Mouse (Mus musculus) stomach, postnatal 0 days (tissue): ENCODE data around the gene Rad51b. TPM values are rescaled to one million over a fixed set of nuclear protein-coding genes. Genes with fewer than 3 reads are reported as not detected.
A peak's percentile ranks its signal among the peaks of the same experiment; 100 is the strongest.

Experiments
- ATAC-seq: fragments of 200-750 bp; cut with Nextera tagmentation; 2 replicates; pipeline ENCODE4 v1.8.0; 2017; ENCODE audit not compliant: low FRiP score, low TSS enrichment
- DNase-seq: peaks from one replicate; pipeline ENCODE4 v3.0.0-alpha.2; 2016; ENCODE audit warnings: low spot score
- H3K27ac ChIP-seq: fragments of 300-500 bp; sonication (generic); replicated peaks from 2 replicates; pipeline ENCODE4 v1.5.1; 2014; ENCODE audit warnings: mild to moderate bottlenecking, control low read depth
- H3K27me3 ChIP-seq: fragments of 300-500 bp; sonication (generic); 2 replicates; pipeline ENCODE4 v1.6.1; 2014; ENCODE audit warnings: low read length; ENCODE audit not compliant: control insufficient read depth, insufficient read depth
- H3K36me3 ChIP-seq: fragments of 300-500 bp; sonication (generic); 2 replicates; pipeline ENCODE4 v1.6.1; 2014; ENCODE audit warnings: low read length, mixed read lengths; ENCODE audit not compliant: control insufficient read depth, insufficient read depth
- H3K4me1 ChIP-seq: fragments of 300-500 bp; sonication (generic); replicated peaks from 2 replicates; pipeline ENCODE4 v1.6.1; 2014; ENCODE audit warnings: antibody characterized with exemption; ENCODE audit not compliant: control insufficient read depth, insufficient read depth
- H3K4me2 ChIP-seq: fragments of 300-500 bp; sonication (generic); replicated peaks from 2 replicates; pipeline ENCODE4 v1.6.1; 2014; ENCODE audit warnings: low read depth, mild to moderate bottlenecking, control low read depth, moderate library complexity
- H3K4me3 ChIP-seq: fragments of 300-500 bp; sonication (generic); 2 replicates; pipeline ENCODE4 v1.5.1; 2014; ENCODE audit warnings: low read depth, low read length, control low read depth
- H3K9ac ChIP-seq: fragments of 300-500 bp; sonication (generic); 2 replicates; pipeline ENCODE4 v1.6.1; 2014; ENCODE audit warnings: mild to moderate bottlenecking, low read length, control low read depth, mixed read lengths
- H3K9me3 ChIP-seq: fragments of 300-500 bp; sonication (generic); 2 replicates; pipeline ENCODE4 v1.6.1; 2016; ENCODE audit warnings: low read length; ENCODE audit not compliant: control insufficient read depth
- CTCF ChIP-seq: IDR thresholded peaks from 2 replicates; pipeline ENCODE4 v1.5.1; 2016; ENCODE audit warnings: antibody characterized with exemption, low read depth, mild to moderate bottlenecking, moderate library complexity
- EP300 ChIP-seq: optimal IDR thresholded peaks from 2 replicates; pipeline ENCODE3; 2016; ENCODE audit warnings: antibody characterized with exemption
- WGBS: fragments of 180-500 bp; shearing (Covaris S2); extraction: QIAGEN DNeasy Blood & Tissue Kit; methylation state at CpG from one replicate; pipeline ENCODE4 v1.1.7; 2014; 5-methylcytosine and 5-hydroxymethylcytosine counted together
- polyA plus RNA-seq: library from polyadenylated mRNA; unstranded; fragments of >200 nt; fragmentation: Nextera tagmentation; extraction: Ambion mirVana; gene quantifications from 2 replicates; pipeline ENCODE4 v1.2.1, GENCODE M21; 2015

Gene Rad51b
- polyA plus RNA-seq, 1 experiment from 2014 or later: 2.0 TPM

- Histone ChIP-seq H3K9ac (no peak overlapping the region), H3K4me3 (no peak overlapping the region), H3K36me3 (no peaks in the 10 kb centered on the region), H3K4me1 (peaks cover 13% of the 10 kb centered on the region), H3K27me3 (no peaks in the 10 kb centered on the region), H3K4me2 (no peak overlapping the region), H3K27ac (0 out of 2 replicates have a peak overlapping the region, but pooled peaks have one; percentile 20), H3K9me3 (no peaks in the 10 kb centered on the region)
- TF ChIP-seq EP300: no peak
- TF ChIP-seq CTCF: no peak
- ATAC-seq (no peak), DNase-seq (no peak)
- 34% methylated on average over 10 of the region's 10 CpGs for WGBS
Observed at GRCm38 (mm10) chr12:79745845-79746510, 448.9 kb downstream of the Rad51b start.

GRCm38 (mm10) chr12:79747541-79747940, 450.5 kb downstream of the Rad51b start:
- 63% methylated on average over 3 of the region's 3 CpGs for WGBS
- TF ChIP-seq CTCF: no peak
- no peak for TF ChIP-seq EP300
- DNase-seq (no peak), ATAC-seq (no peak)
- Histone ChIP-seq H3K4me2 (no peak overlapping the region), H3K27me3 (no peaks in the 10 kb centered on the region), H3K27ac (peak overlapping the region; percentile 24; the same call in 1 of the 2 replicates), H3K9ac (no peak overlapping the region), H3K36me3 (no peaks in the 10 kb centered on the region), H3K4me3 (no peak overlapping the region), H3K9me3 (no peaks in the 10 kb centered on the region), H3K4me1 (peaks cover 14% of the 10 kb centered on the region)

- TF ChIP-seq CTCF (no peak), EP300 (no peak)
- peaks cover 14% of the 10 kb centered on the region for H3K4me1 ChIP-seq
- no peaks in the 10 kb centered on the region for H3K9me3 ChIP-seq
- H3K4me3 ChIP-seq: no peak overlapping the region
- WGBS: 36% methylated on average over 4 of the region's 4 CpGs
- no peaks in the 10 kb centered on the region for H3K36me3 ChIP-seq
- peak overlapping the region; percentile 37 for H3K27ac ChIP-seq
- no peak for DNase-seq
- H3K9ac ChIP-seq: no peak overlapping the region
- H3K27me3 ChIP-seq: no peaks in the 10 kb centered on the region
- no peak overlapping the region for H3K4me2 ChIP-seq
- no peak for ATAC-seq
Observed at GRCm38 (mm10) chr12:79748862-79749261, 451.8 kb downstream of the Rad51b start.

- H3K36me3 ChIP-seq: no peaks in the 10 kb centered on the region
- H3K27me3 ChIP-seq: no peaks in the 10 kb centered on the region
- H3K4me3 ChIP-seq: no peak overlapping the region
- ATAC-seq (peak; percentile 81), DNase-seq (peak; percentile 32)
- no peak overlapping the region for H3K9ac ChIP-seq
- peak overlapping the region; percentile 37 for H3K27ac ChIP-seq
- H3K9me3 ChIP-seq: no peaks in the 10 kb centered on the region
- WGBS: 23% methylated on average over 10 of the region's 10 CpGs
- TF ChIP-seq EP300 (no peak), CTCF (no peak)
- H3K4me1 ChIP-seq: peaks cover 14% of the 10 kb centered on the region
- H3K4me2 ChIP-seq: peak overlapping the region; percentile 30
Observed at GRCm38 (mm10) chr12:79750253-79751125, 453.4 kb downstream of the Rad51b start.

- H3K4me2 ChIP-seq: 0 out of 2 replicates have a peak overlapping the region, but pooled peaks have one; percentile 17
- H3K9ac ChIP-seq: 0 out of 2 replicates have a peak overlapping the region, but pooled peaks have one; percentile 27
- H3K4me3 ChIP-seq: no peak overlapping the region
- TF ChIP-seq EP300 (no peak), CTCF (no peak)
- peak overlapping the region; percentile 37 for H3K27ac ChIP-seq
- peak; percentile 38; the same call in 1 of the 2 replicates for ATAC-seq
- peaks cover 19% of the 10 kb centered on the region for H3K4me1 ChIP-seq
- 36% methylated on average over 8 of the region's 8 CpGs for WGBS
- no peaks in the 10 kb centered on the region for H3K9me3 ChIP-seq
- H3K36me3 ChIP-seq: no peaks in the 10 kb centered on the region
- peak; percentile 39 for DNase-seq
- no peaks in the 10 kb centered on the region for H3K27me3 ChIP-seq
Observed at GRCm38 (mm10) chr12:79751781-79752180, 454.7 kb downstream of the Rad51b start.

GRCm38 (mm10) chr12:79752189-79752588, 455.1 kb downstream of the Rad51b start:
- Histone ChIP-seq H3K9me3 (no peaks in the 10 kb centered on the region), H3K27ac (peak overlapping the region; percentile 37), H3K4me1 (peaks cover 20% of the 10 kb centered on the region), H3K9ac (no peak overlapping the region), H3K36me3 (no peaks in the 10 kb centered on the region), H3K4me2 (no peak overlapping the region), H3K27me3 (no peaks in the 10 kb centered on the region), H3K4me3 (no peak overlapping the region)
- ATAC-seq (no peak), DNase-seq (no peak)
- 38% methylated on average over 5 of the region's 5 CpGs for WGBS
- TF ChIP-seq CTCF: no peak
